Mouse (Mus musculus): ENCODE measurements at regions not wholly inside any gene's neighbourhood (a gene's known extent, or its start where the extent isn't known, plus 50 kb on each side); places are given as distances from the start of the nearest gene placed in this dataset.

DNA sequence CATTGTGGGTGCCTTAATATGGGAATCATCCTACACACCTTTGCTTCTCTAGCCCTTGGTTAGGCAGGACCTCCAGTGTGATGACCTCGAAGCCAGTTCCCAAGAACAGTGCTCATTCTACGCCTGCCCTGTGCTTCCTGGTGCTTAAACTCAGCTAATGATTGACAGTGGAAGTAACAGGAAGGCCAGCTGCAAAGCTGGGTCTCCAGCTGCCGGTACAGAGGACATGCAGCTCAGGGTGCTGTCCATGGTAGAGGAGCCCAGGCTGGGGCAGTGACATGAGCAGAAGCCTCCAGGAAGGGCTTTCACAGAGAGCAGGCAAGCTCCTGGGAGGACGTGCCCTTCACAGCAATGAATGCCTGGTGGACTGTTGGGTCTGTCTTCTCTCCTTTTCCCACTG lies 293.6 kb downstream of the 3100002H09Rik start:
- ATAC-seq (no peak), DNase-seq (ENCODE audit: low read depth, low spot score) (no peak)
- ChIA-PET CTCF (no interaction called here), POLR2A (no interaction called here)
- TF ChIP-seq CTCF (IDR thresholded peaks at IDR 0.05), result no peak
- in situ Hi-C loops (cut with MboI; ENCODE audit: low pct_unique_long_range_greater_than_20kb), result no loop called here
- H3K27me3 ChIP-seq, result no peaks in the 10 kb centered on the region

DNA sequence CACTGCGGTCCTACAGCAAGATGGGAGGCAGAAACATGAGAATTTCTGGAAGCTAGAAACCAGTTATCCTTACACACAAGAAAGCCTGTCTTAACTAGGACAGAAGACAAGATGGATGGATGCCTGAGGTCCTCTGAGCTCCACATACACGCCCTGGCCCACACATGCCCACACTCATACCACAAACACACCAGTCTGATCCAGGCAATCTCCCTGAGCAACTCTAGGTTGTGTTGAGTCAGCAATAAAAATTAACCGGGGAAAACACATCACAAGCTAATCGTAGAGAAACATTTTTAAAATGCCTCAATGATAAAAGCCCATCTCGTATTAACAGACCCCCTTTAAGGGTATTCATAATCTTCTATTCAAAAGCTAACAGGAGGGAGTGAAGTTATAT lies 298.9 kb downstream of the 3100002H09Rik start:
- TF ChIP-seq CTCF (IDR thresholded peaks at IDR 0.05), result no peak
- CTCF ChIA-PET, result no interaction called here
- DNase-seq (ENCODE audit: low read depth, low spot score) (no peak), ATAC-seq (no peak)
- H3K27me3 ChIP-seq, result peaks cover 3% of the 10 kb centered on the region
- in situ Hi-C loops (cut with MboI; ENCODE audit: low pct_unique_long_range_greater_than_20kb), result no loop called here
- POLR2A ChIA-PET, result no interaction called here

DNA sequence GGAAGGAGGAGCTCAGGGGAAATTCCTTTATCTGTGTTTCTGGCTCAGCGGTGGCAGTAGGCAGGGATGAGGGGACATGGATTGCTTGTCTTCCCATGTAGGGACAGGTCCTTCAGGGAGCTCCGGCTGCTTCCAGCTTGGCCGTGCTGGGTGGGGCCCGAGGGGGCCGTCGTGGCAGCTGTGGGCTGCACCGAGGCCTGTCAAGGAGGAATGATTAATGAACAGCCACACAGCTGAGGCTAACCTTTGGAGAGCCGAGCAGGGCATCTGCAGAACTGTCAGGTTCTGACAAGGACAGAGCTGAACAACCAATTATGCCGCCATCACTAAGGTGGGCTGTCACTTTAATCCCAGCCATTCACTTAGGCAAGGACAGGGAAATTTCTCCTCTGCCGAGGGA lies 300.0 kb downstream of the 3100002H09Rik start:
- CTCF ChIA-PET, result no interaction called here
- in situ Hi-C loops (cut with MboI; ENCODE audit: low pct_unique_long_range_greater_than_20kb), result no loop called here
- no peak for DNase-seq (ENCODE audit: low read depth, low spot score)
- POLR2A ChIA-PET, result no interaction called here
- H3K27me3 ChIP-seq, result peaks cover 3% of the 10 kb centered on the region
- no peak for TF ChIP-seq CTCF (IDR thresholded peaks at IDR 0.05)
- no peak for ATAC-seq

DNA sequence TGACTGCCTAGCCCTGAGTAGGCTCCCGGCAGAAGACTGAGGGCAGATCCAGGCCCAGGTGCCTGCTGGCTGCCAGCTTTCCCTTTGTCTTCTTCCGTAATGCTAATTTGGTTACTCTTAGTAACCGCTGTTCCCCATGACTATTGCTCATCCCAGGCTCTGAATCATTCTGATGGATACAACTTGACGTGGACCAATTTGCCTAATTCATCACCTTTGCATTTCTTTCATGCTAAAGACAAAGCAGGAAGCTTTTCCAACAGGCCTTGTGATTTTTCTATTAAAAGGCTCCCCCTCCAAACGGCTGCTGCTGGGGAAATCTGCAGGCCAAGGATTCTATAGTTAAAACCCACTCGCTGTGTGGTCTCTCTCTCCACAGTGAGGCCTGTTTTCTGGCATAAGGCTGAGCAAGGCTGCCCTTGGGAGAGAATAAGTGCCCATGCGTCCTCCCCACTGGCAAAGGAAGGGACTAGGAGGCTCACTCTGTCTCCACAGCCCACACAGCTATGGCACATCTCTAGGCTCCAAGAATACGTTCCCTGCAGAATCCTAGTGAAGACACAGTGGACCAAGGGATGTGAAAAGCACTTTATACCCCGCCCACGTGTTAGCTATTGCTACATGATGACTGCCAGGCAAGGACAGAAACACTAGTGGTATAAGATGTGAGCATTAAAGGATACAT lies 304.6 kb downstream of the 3100002H09Rik start:
- CTCF ChIA-PET, result no interaction called here
- DNase-seq (ENCODE audit: low read depth, low spot score), result no peak

DNA sequence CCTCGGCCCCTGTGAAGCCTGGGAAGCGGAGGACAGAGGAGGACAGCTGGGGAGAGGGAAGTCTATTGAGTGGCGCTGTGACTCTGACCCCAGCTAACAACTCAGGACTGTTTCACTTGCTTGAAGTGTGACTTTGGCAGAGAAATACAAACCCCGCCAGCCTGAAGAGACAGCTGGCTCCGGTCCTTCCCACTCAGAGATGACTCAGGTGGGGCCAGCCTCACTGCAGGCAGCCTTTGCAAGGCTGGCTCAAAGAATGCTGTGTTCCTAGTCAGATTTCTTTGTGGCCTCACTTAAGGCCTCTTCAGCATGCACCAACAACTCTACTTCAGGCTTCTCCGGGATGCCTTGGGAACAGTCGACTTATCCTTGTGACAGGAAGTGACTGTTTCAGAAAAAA lies 307.7 kb downstream of the 3100002H09Rik start:
- ChIA-PET CTCF (no interaction called here), POLR2A (no interaction called here)
- in situ Hi-C loops (cut with MboI; ENCODE audit: low pct_unique_long_range_greater_than_20kb), result no loop called here
- ATAC-seq (no peak), DNase-seq (ENCODE audit: low read depth, low spot score) (no peak)
- no peak for TF ChIP-seq CTCF (IDR thresholded peaks at IDR 0.05)
- peaks cover 3% of the 10 kb centered on the region for H3K27me3 ChIP-seq

More for the DNA sequence above, 304.6 kb downstream of the 3100002H09Rik start:
- TF ChIP-seq CTCF (IDR thresholded peaks at IDR 0.05), result no peak
- ATAC-seq, result no peak
- in situ Hi-C loops (cut with MboI; ENCODE audit: low pct_unique_long_range_greater_than_20kb), result no loop called here
- POLR2A ChIA-PET, result no interaction called here
- peaks cover 3% of the 10 kb centered on the region for H3K27me3 ChIP-seq

DNA sequence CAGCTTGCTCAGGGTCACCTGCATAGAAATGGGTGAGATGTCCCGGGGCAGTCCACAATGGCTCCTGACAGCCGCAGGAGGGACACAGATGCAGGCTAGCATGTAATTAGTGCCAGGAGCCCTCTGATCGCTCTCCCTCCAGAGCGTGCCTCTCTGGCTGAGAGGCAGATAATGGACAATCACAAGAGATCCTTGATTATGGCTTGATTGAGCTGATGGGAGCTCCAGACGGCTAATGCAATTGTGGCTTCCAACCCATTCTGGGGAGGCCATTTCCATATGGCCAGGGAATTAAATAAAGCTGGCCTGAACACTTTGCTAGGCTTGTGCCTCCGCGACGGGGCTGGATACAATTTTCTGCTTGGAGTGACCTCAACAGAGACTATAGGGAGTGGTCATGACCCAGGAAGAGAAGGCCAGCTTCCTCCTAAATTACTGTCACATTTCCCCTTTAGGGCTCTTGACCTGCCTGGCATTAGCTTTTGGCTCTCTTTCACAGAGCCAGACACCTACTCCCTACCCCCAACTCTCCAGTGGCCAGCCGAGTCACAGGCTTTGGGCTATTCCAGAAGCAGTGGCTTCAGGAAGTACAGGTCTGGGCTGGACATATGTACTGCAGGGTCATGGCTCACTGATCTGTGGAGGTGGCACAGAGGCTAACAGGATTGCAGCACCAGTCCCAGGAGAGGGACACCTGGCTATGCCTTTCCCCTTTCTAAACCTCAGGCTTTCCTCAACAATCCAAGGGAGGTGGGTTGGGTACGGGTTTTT lies 311.8 kb downstream of the 3100002H09Rik start:
- no peak for TF ChIP-seq CTCF (IDR thresholded peaks at IDR 0.05)
- ATAC-seq (no peak), DNase-seq (ENCODE audit: low read depth, low spot score) (no peak)
- in situ Hi-C loops (cut with MboI; ENCODE audit: low pct_unique_long_range_greater_than_20kb), result no loop called here
- ChIA-PET POLR2A (no interaction called here), CTCF (no interaction called here)
- peaks cover 3% of the 10 kb centered on the region for H3K27me3 ChIP-seq

DNA sequence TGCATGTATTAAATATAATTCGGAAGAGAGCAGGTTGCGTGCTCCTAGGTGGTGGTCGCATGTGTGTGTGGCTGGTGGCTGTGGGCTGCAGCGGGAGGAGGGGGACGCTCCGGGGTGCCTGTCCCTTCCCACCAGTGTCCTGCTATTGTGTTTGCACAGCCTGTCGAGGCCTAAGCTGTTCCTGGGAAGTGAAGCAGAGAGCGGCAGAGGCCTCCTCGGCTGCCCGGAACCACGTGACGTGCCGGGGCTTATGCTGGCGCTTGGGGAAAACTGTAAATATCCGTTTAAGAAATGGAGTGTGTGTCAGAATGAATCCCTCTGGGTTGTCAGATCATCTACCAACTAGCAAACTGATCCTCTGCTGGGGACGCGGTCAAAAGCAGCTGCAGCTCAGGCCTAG lies 318.3 kb downstream of the 3100002H09Rik start:
- ChIA-PET POLR2A (no interaction called here), CTCF (no interaction called here)
- TF ChIP-seq CTCF (IDR thresholded peaks at IDR 0.05), result no peak
- ATAC-seq, result no peak
- in situ Hi-C loops (cut with MboI; ENCODE audit: low pct_unique_long_range_greater_than_20kb), result no loop called here
- no peak for DNase-seq (ENCODE audit: low read depth, low spot score)
- H3K27me3 ChIP-seq, result no peaks in the 10 kb centered on the region

DNA sequence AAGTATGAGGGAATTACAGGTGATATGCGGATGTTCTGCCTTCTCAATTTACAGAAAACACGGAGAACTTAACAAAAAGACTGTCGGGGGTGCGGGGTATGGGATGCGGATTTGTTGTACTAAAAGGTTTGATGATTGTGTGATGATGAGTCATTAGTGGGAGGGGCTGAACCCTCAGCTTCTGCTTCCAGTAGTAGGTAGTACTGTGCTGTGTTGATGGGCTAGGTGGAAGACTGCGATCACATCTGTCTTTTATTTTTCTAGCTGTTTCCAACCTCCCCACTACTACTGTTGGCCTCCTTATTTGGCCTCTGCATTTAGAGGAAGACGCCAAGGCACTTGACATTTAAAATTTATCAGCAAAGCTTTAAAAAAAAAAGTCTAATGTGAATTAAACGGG lies 318.8 kb downstream of the 3100002H09Rik start:
- CTCF ChIA-PET, result no interaction called here
- ATAC-seq, result no peak
- no peaks in the 10 kb centered on the region for H3K27me3 ChIP-seq
- TF ChIP-seq CTCF (IDR thresholded peaks at IDR 0.05), result no peak
- in situ Hi-C loops (cut with MboI; ENCODE audit: low pct_unique_long_range_greater_than_20kb), result no loop called here
- POLR2A ChIA-PET, result no interaction called here
- no peak for DNase-seq (ENCODE audit: low read depth, low spot score)

DNA sequence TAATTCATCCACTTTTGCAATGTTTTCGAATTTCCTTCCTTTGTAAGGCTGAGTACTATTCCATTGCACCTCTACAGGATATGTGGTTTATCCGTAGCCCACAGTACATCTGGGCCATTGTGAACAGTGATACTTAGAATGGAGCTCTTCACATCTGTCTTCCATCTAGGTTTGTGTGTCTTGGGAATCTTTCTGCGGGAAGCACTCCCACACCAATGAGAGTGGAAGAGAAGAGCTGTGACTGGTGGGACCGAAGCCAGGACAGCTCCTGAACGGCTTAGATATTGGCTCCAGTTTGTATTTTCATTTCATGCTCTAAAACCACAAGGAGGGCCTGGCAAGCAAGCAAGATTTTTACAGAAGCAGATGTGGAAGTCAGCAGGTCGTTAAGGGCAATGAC lies 323.1 kb downstream of the 3100002H09Rik start:
- H3K27me3 ChIP-seq, result no peaks in the 10 kb centered on the region
- CTCF ChIA-PET, result no interaction called here
- ATAC-seq (no peak), DNase-seq (ENCODE audit: low read depth, low spot score) (no peak)
- no peak for TF ChIP-seq CTCF (IDR thresholded peaks at IDR 0.05)
- POLR2A ChIA-PET, result no interaction called here
- in situ Hi-C loops (cut with MboI; ENCODE audit: low pct_unique_long_range_greater_than_20kb), result loop anchor here (10.0 kb wide), 1 partner anchor 57 kb away; no protein-coding TSS in a partner anchor

DNA sequence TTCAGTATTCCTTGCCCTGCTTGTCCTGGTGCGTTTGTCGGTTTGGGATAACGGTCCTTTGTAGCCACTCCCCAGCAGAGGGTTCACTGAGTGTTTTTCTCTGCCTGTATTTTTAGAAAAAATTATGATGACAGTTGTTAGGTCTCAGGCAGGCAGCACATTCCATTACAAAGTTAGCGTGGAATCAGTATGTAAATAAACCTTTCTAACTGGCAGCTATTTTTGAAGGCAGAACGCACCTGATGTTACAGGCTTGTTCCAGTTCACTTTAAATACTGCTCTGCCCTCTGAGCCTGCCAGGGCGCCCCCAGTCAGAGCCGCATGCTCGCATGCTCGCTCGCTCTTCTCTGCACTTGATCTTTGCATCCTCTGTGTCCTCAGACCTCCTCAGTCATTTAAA lies 331.9 kb downstream of the 3100002H09Rik start:
- H3K27me3 ChIP-seq, result peaks cover 22% of the 10 kb centered on the region
- DNase-seq (ENCODE audit: low read depth, low spot score) (no peak), ATAC-seq (no peak)
- no peak for TF ChIP-seq CTCF (IDR thresholded peaks at IDR 0.05)
- POLR2A ChIA-PET, result no interaction called here
- in situ Hi-C loops (cut with MboI; ENCODE audit: low pct_unique_long_range_greater_than_20kb), result no loop called here
- CTCF ChIA-PET, result no interaction called here

DNA sequence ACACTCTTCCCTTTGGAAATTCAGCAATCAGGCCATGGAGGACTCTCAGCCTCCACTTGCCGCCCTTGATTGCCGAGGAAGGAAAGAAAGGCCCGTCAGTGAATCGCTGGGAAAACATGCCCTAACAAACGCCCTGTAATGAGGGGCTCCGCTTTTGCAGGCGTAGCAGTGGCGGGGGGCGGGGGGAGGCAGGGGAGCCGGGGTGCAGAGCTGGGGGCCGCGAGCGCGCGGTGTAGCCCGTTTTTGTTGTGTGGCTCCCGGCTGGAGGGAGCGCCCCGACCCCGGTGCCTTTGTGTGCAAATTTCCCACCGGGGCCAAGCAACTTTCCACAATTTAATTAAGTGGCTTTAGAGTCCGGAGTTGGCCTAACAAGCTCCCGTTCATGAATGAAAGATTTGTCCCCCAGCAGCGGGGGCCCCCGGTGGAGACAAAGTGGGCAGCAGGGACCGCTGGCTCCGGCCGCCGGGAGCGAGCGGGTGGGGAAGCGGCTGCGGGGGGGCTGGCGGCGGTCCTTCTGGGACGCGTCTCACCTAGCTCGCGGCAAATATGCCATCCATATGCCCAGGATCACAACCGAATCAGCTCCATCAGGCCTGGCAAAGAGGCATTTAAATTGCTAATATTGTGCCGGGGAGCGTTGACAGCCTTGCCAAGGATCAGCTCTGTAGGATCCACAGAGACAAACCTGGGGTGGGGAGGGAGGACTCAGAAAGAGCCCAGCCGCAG lies 333.0 kb downstream of the 3100002H09Rik start:
- ChIA-PET CTCF (no interaction called here), POLR2A (no interaction called here)
- no peak for ATAC-seq
- TF ChIP-seq CTCF (IDR thresholded peaks at IDR 0.05), result no peak
- in situ Hi-C loops (cut with MboI; ENCODE audit: low pct_unique_long_range_greater_than_20kb), result no loop called here
- peaks cover 22% of the 10 kb centered on the region for H3K27me3 ChIP-seq
- no peak for DNase-seq (ENCODE audit: low read depth, low spot score)
